Comparison of ENCODE assay signal across 19 mouse cellular contexts in genomic region chr2:165564620-165565019, GRCm38 (mm10). TPM values are rescaled to one million over a fixed set of nuclear protein-coding genes. Genes with fewer than 3 reads are reported as not detected.
DNase-seq lines count a peak whose midpoint lies in the region; ATAC-seq lines count a peak whose summit lies in the region.
"Had no signal": no experiment of that assay in that cellular context is flagged by ENCODE, and none has a peak within 500 bp of the region (broad histone marks: within the 10 kb centered on the region; RNA-seq: fewer than 3 reads in every experiment).

No protein-coding gene starts in this region.

- peaks cover 57% of the 10 kb centered on the region for H3K27me3 ChIP-seq in forebrain, embryonic 10.5 days (ENCODE audit: poor library complexity, severe bottlenecking)
- peaks cover 34% of the 10 kb centered on the region for H3K27me3 ChIP-seq in forebrain, embryonic 12.5 days
- H3K27me3 ChIP-seq in hindbrain, embryonic 11.5 days (ENCODE audit: control insufficient read depth, insufficient read depth, low read length) = peaks cover 4% of the 10 kb centered on the region; the same call in 1 of the 2 replicates
- peaks cover 52% of the 10 kb centered on the region for H3K27me3 ChIP-seq in midbrain, embryonic 10.5 days (ENCODE audit: low read depth, poor library complexity, severe bottlenecking)
- H3K27me3 ChIP-seq in neural tube, embryonic 13.5 days = peaks cover 3% of the 10 kb centered on the region

- H3K36me3 ChIP-seq in forebrain, embryonic 10.5 days (replicated peaks) = no peaks in the 10 kb centered on the region
- no peaks in the 10 kb centered on the region for H3K36me3 ChIP-seq in forebrain, embryonic 12.5 days (replicated peaks)
- no peaks in the 10 kb centered on the region for H3K36me3 ChIP-seq in hindbrain, embryonic 11.5 days (ENCODE audit: control insufficient read depth, insufficient read depth, low read length)
- no peaks in the 10 kb centered on the region for H3K36me3 ChIP-seq in midbrain, embryonic 10.5 days
- no peaks in the 10 kb centered on the region for H3K36me3 ChIP-seq in neural tube, embryonic 13.5 days
- H3K36me3 ChIP-seq: stomach, embryonic 15.5 days had no signal

- peaks cover 41% of the 10 kb centered on the region for H3K4me1 ChIP-seq in forebrain, embryonic 10.5 days
- peaks cover 31% of the 10 kb centered on the region for H3K4me1 ChIP-seq in forebrain, embryonic 12.5 days
- H3K4me1 ChIP-seq in hindbrain, embryonic 11.5 days (replicated peaks; ENCODE audit: control insufficient read depth, insufficient read depth, low read length) = peaks cover 11% of the 10 kb centered on the region
- H3K4me1 ChIP-seq in midbrain, embryonic 10.5 days = peaks cover 53% of the 10 kb centered on the region
- H3K4me1 ChIP-seq in neural tube, embryonic 13.5 days (replicated peaks) = peaks cover 36% of the 10 kb centered on the region

- H3K4me3 ChIP-seq in forebrain, embryonic 10.5 days = no peak overlapping the region
- H3K4me3 ChIP-seq in forebrain, embryonic 12.5 days (replicated peaks) = no peak overlapping the region
- no peak overlapping the region for H3K4me3 ChIP-seq in hindbrain, embryonic 11.5 days (ENCODE audit: low read depth, low read length)
- H3K4me3 ChIP-seq in midbrain, embryonic 10.5 days = 0 out of 2 replicates have a peak overlapping the region, but pooled peaks have one; percentile 14
- H3K4me3 ChIP-seq in neural tube, embryonic 13.5 days = no peak overlapping the region
- H3K4me3 ChIP-seq: stomach, embryonic 15.5 days had no signal

- ATAC-seq in forebrain, embryonic 12.5 days (ENCODE audit: low FRiP score) = no peak
- peak; percentile 64 for ATAC-seq in hindbrain, embryonic 11.5 days (ENCODE audit: low FRiP score)
- peak; percentile 40; the same call in 1 of the 2 replicates for ATAC-seq in neural tube, embryonic 13.5 days (ENCODE audit: low read depth)
- ATAC-seq: forebrain, postnatal 0 days; intestine, embryonic 16.5 days had no signal

- 24% methylated on average over 6 of the region's 6 CpGs for WGBS in forebrain, embryonic 10.5 days
- WGBS in forebrain, embryonic 12.5 days = 16% methylated on average over 6 of the region's 6 CpGs
- WGBS in hindbrain, embryonic 11.5 days = 16% methylated on average over 6 of the region's 6 CpGs
- WGBS in midbrain, embryonic 10.5 days = 32% methylated on average over 6 of the region's 6 CpGs
- 13% methylated on average over 6 of the region's 6 CpGs for WGBS in neural tube, embryonic 13.5 days

- DNase-seq in forebrain, embryonic 10.5 days (ENCODE audit: extremely low spot score, low spot score) = no peak
- peak; percentile 53 for DNase-seq in hindbrain, embryonic 11.5 days (ENCODE audit: low spot score)
- peak; percentile 30 for DNase-seq in midbrain, embryonic 10.5 days (ENCODE audit: low spot score)
- DNase-seq in heart, adult 18-20 months = no peak
- no peak for DNase-seq in ovary, postnatal 10 days (ENCODE audit: low spot score)
- no peak for DNase-seq in right cerebral cortex, adult 2 months (ENCODE audit: low spot score in 2 of 2)
- DNase-seq: adrenal gland, adult 2 months; cerebellum, adult 18-20 months; forebrain, postnatal 0 days; heart, postnatal 4 days; left cerebral cortex, postnatal 4 days; lung, embryonic 14.5 days; lung, postnatal 4 days had no signal

- H3K9me3 ChIP-seq in forebrain, embryonic 10.5 days = no peaks in the 10 kb centered on the region
- H3K9me3 ChIP-seq in forebrain, embryonic 12.5 days = no peaks in the 10 kb centered on the region
- H3K9me3 ChIP-seq in hindbrain, embryonic 11.5 days (ENCODE audit: control insufficient read depth, low read length) = no peaks in the 10 kb centered on the region
- no peaks in the 10 kb centered on the region for H3K9me3 ChIP-seq in midbrain, embryonic 10.5 days (replicated peaks)
- no peaks in the 10 kb centered on the region for H3K9me3 ChIP-seq in neural tube, embryonic 13.5 days
- H3K9me3 ChIP-seq: stomach, embryonic 15.5 days had no signal

- H3K9ac ChIP-seq in forebrain, embryonic 12.5 days = no peak overlapping the region
- no peak overlapping the region for H3K9ac ChIP-seq in hindbrain, embryonic 11.5 days (ENCODE audit: low read depth, low read length)
- no peak overlapping the region for H3K9ac ChIP-seq in neural tube, embryonic 13.5 days
- H3K9ac ChIP-seq: forebrain, postnatal 0 days; lung, embryonic 14.5 days; stomach, embryonic 15.5 days had no signal

- H3K4me2 ChIP-seq in forebrain, embryonic 12.5 days = no peak overlapping the region
- no peak overlapping the region for H3K4me2 ChIP-seq in hindbrain, embryonic 11.5 days (replicated peaks; ENCODE audit: low read depth, low read length)
- H3K4me2 ChIP-seq in neural tube, embryonic 13.5 days = no peak overlapping the region
- H3K4me2 ChIP-seq: liver, embryonic 11.5 days; lung, embryonic 14.5 days; stomach, embryonic 15.5 days had no signal

- 0 out of 2 replicates have a peak overlapping the region, but pooled peaks have one; percentile 44 for H3K27ac ChIP-seq in forebrain, embryonic 10.5 days
- no peak overlapping the region for H3K27ac ChIP-seq in forebrain, embryonic 12.5 days
- H3K27ac ChIP-seq in hindbrain, embryonic 11.5 days (ENCODE audit: low read depth, low read length) = peak overlapping the region; percentile 81
- peak overlapping the region; percentile 71 for H3K27ac ChIP-seq in midbrain, embryonic 10.5 days (replicated peaks)
- H3K27ac ChIP-seq in neural tube, embryonic 13.5 days (replicated peaks) = peak overlapping the region; percentile 71
- H3K27ac ChIP-seq: stomach, embryonic 15.5 days had no signal

RNA-seq across cellular contexts. Expression of gene Eya2, which starts 30.2 kb away (rescaled TPM):
- 18.0 and 24.2 TPM in 2 replicates for polyA plus RNA-seq in forebrain, embryonic 10.5 days (2016; fragmentation: Nextera tagmentation; extraction: Ambion mirVana)
- polyA plus RNA-seq in forebrain, embryonic 12.5 days (2016; fragmentation: Nextera tagmentation; extraction: Ambion mirVana) = 7.8 and 7.9 TPM in 2 replicates
- polyA plus RNA-seq in hindbrain, embryonic 11.5 days (2014; fragmentation: Nextera tagmentation; extraction: Ambion mirVana) = 14.8 and 21.1 TPM in 2 replicates
- 9.6 and 14.2 TPM in 2 replicates for polyA plus RNA-seq in midbrain, embryonic 10.5 days (2016; fragmentation: Nextera tagmentation; extraction: Ambion mirVana)
- 13.2 and 18.2 TPM in 2 replicates for polyA plus RNA-seq in neural tube, embryonic 13.5 days (2015; fragmentation: Nextera tagmentation; extraction: Ambion mirVana)
- total RNA-seq in heart, adult 18-20 months (2021) = 1 to 10 TPM; 1.3 to 1.9 TPM
- total RNA-seq: CH12.LX had no signal

Comparison
In these comparisons a context has a peak if more than half of its experiments do, and no peak if none do; other contexts are left out.
1. DNase-seq: peak in hindbrain, embryonic 11.5 days (single experiment) and midbrain, embryonic 10.5 days (single experiment); none in forebrain, embryonic 10.5 days (single experiment), heart, adult 18-20 months (0 of 2), ovary, postnatal 10 days (single experiment) and right cerebral cortex, adult 2 months (0 of 2).